Mouse (Mus musculus) kidney, embryonic 15.5 days (tissue): ENCODE measurements around the gene Kif26a. TPM values are rescaled to one million over a fixed set of nuclear protein-coding genes. Genes with fewer than 3 reads are reported as not detected.

Experiments
- ATAC-seq: fragments of 200-750 bp; cut with Nextera tagmentation; replicated peaks from 2 replicates; pipeline ENCODE4 v1.8.0; 2017; ENCODE audit warnings: moderate TSS enrichment; ENCODE audit not compliant: low FRiP score
- H3K27ac ChIP-seq: fragments of 300-500 bp; sonication (generic); 2 replicates; pipeline ENCODE4 v1.5.1; 2015; ENCODE audit warnings: mild to moderate bottlenecking, inconsistent platforms
- H3K27me3 ChIP-seq: fragments of 300-500 bp; sonication (generic); 2 replicates; pipeline ENCODE4 v1.6.1; 2015; ENCODE audit warnings: inconsistent platforms
- H3K36me3 ChIP-seq: fragments of 300-500 bp; sonication (generic); 2 replicates; pipeline ENCODE4 v1.6.1; 2015; ENCODE audit warnings: inconsistent platforms
- H3K4me1 ChIP-seq: fragments of 300-500 bp; sonication (generic); 2 replicates; pipeline ENCODE4 v1.6.1; 2015; ENCODE audit warnings: inconsistent platforms
- H3K4me2 ChIP-seq: fragments of 300-500 bp; sonication (generic); 2 replicates; pipeline ENCODE4 v1.6.1; 2015; ENCODE audit warnings: moderate library complexity, mild to moderate bottlenecking, inconsistent platforms
- H3K4me3 ChIP-seq: fragments of 300-500 bp; sonication (generic); replicated peaks from 2 replicates; pipeline ENCODE4 v1.5.1; 2015; ENCODE audit warnings: mild to moderate bottlenecking, inconsistent platforms
- H3K9ac ChIP-seq: fragments of 300-500 bp; sonication (generic); 2 replicates; pipeline ENCODE4 v1.6.1; 2015; ENCODE audit warnings: mild to moderate bottlenecking, inconsistent platforms
- H3K9me3 ChIP-seq: fragments of 300-500 bp; sonication (generic); replicated peaks from 2 replicates; pipeline ENCODE4 v1.6.1; 2016; ENCODE audit warnings: inconsistent platforms
- WGBS: fragments of 180-500 bp; shearing (Covaris S2); methylation state at CpG from one replicate; pipeline ENCODE4 v1.1.7; 2015; ENCODE audit warnings: mixed read lengths; 5-methylcytosine and 5-hydroxymethylcytosine counted together
- polyA plus RNA-seq: library from polyadenylated mRNA; unstranded; fragments of >200 nt; fragmentation: Nextera tagmentation; extraction: Ambion mirVana; gene quantifications from 2 replicates; pipeline ENCODE4 v1.2.1, GENCODE M21; 2015

Kif26a gene
- polyA plus RNA-seq, 1 experiment from 2014 or later: 4.5 TPM

GRCm38 (mm10) chr12:112200045-112200444 is 54.0 kb downstream of the Kif26a start:
- H3K27me3 ChIP-seq: peaks cover 37% of the 10 kb centered on the region
- no peaks in the 10 kb centered on the region for H3K36me3 ChIP-seq
- WGBS: 72% methylated on average over 2 of the region's 2 CpGs
- no peak overlapping the region for H3K9ac ChIP-seq
- H3K4me2 ChIP-seq: no peak overlapping the region
- ATAC-seq: no peak
- H3K4me3 ChIP-seq: no peak overlapping the region
- peaks cover 12% of the 10 kb centered on the region for H3K4me1 ChIP-seq
- no peak overlapping the region for H3K27ac ChIP-seq
- no peaks in the 10 kb centered on the region for H3K9me3 ChIP-seq

- H3K9me3 ChIP-seq: no peaks in the 10 kb centered on the region
- 81% methylated on average over 2 of the region's 2 CpGs for WGBS
- H3K9ac ChIP-seq: no peak overlapping the region
- H3K4me3 ChIP-seq: no peak overlapping the region
- ATAC-seq: no peak
- no peak overlapping the region for H3K4me2 ChIP-seq
- no peaks in the 10 kb centered on the region for H3K4me1 ChIP-seq
- H3K36me3 ChIP-seq: no peaks in the 10 kb centered on the region
- H3K27me3 ChIP-seq: peaks cover 26% of the 10 kb centered on the region
- H3K27ac ChIP-seq: no peak overlapping the region
Observed at GRCm38 (mm10) chr12:112207163-112207562, 61.2 kb downstream of the Kif26a start.

- no peak overlapping the region for H3K27ac ChIP-seq
- H3K4me3 ChIP-seq: no peak overlapping the region
- H3K36me3 ChIP-seq: no peaks in the 10 kb centered on the region
- ATAC-seq: no peak
- H3K4me1 ChIP-seq: no peaks in the 10 kb centered on the region
- 77% methylated on average over 4 of the region's 4 CpGs for WGBS
- H3K27me3 ChIP-seq: peaks cover 30% of the 10 kb centered on the region
- no peaks in the 10 kb centered on the region for H3K9me3 ChIP-seq
- H3K4me2 ChIP-seq: no peak overlapping the region
- H3K9ac ChIP-seq: no peak overlapping the region
Observed at GRCm38 (mm10) chr12:112207734-112208133, 61.7 kb downstream of the Kif26a start.

- Histone ChIP-seq H3K36me3 (no peaks in the 10 kb centered on the region), H3K4me3 (no peak overlapping the region), H3K4me1 (peaks cover 8% of the 10 kb centered on the region), H3K4me2 (no peak overlapping the region), H3K9ac (no peak overlapping the region), H3K27me3 (peaks cover 40% of the 10 kb centered on the region), H3K9me3 (no peaks in the 10 kb centered on the region), H3K27ac (no peak overlapping the region)
- no peak for ATAC-seq
- WGBS: 35% methylated on average over 13 of the region's 13 CpGs
Observed at GRCm38 (mm10) chr12:112210622-112211021, 64.6 kb downstream of the Kif26a start.

- Histone ChIP-seq H3K4me2 (no peak overlapping the region), H3K4me1 (peaks cover 8% of the 10 kb centered on the region), H3K36me3 (no peaks in the 10 kb centered on the region), H3K4me3 (no peak overlapping the region), H3K27me3 (peaks cover 65% of the 10 kb centered on the region), H3K9ac (no peak overlapping the region), H3K27ac (no peak overlapping the region), H3K9me3 (no peaks in the 10 kb centered on the region)
- WGBS: 7% methylated on average over 13 of the region's 13 CpGs
- peak; percentile 47; the same call in 1 of the 2 replicates for ATAC-seq
Observed at GRCm38 (mm10) chr12:112214441-112214857, 68.4 kb downstream of the Kif26a start.

- no peak for ATAC-seq
- no peak overlapping the region for H3K4me2 ChIP-seq
- no peak overlapping the region for H3K4me3 ChIP-seq
- no peaks in the 10 kb centered on the region for H3K9me3 ChIP-seq
- H3K9ac ChIP-seq: no peak overlapping the region
- WGBS: 83% methylated on average over 7 of the region's 7 CpGs
- H3K27me3 ChIP-seq: peaks cover 65% of the 10 kb centered on the region
- H3K4me1 ChIP-seq: peaks cover 8% of the 10 kb centered on the region
- H3K27ac ChIP-seq: no peak overlapping the region
- no peaks in the 10 kb centered on the region for H3K36me3 ChIP-seq
Observed at GRCm38 (mm10) chr12:112215545-112215944, 69.5 kb downstream of the Kif26a start.

GRCm38 (mm10) chr12:112217021-112217420 is 71.0 kb downstream of the Kif26a start:
- Histone ChIP-seq H3K36me3 (no peaks in the 10 kb centered on the region), H3K4me1 (peaks cover 17% of the 10 kb centered on the region), H3K27me3 (peaks cover 72% of the 10 kb centered on the region), H3K4me3 (no peak overlapping the region), H3K9me3 (no peaks in the 10 kb centered on the region), H3K9ac (no peak overlapping the region), H3K27ac (no peak overlapping the region), H3K4me2 (no peak overlapping the region)
- no peak for ATAC-seq
- WGBS: 43% methylated on average over 7 of the region's 7 CpGs

- no peak overlapping the region for H3K9ac ChIP-seq
- H3K27me3 ChIP-seq: peaks cover 74% of the 10 kb centered on the region
- H3K9me3 ChIP-seq: no peaks in the 10 kb centered on the region
- H3K36me3 ChIP-seq: no peaks in the 10 kb centered on the region
- H3K4me2 ChIP-seq: no peak overlapping the region
- no peak for ATAC-seq
- WGBS: 53% methylated on average over 3 of the region's 3 CpGs
- peaks cover 23% of the 10 kb centered on the region for H3K4me1 ChIP-seq
- no peak overlapping the region for H3K27ac ChIP-seq
- H3K4me3 ChIP-seq: no peak overlapping the region
Observed at GRCm38 (mm10) chr12:112217681-112218080, 71.7 kb downstream of the Kif26a start.

GRCm38 (mm10) chr12:112221290-112221689 is 75.3 kb downstream of the Kif26a start:
- no peak for ATAC-seq
- H3K4me1 ChIP-seq: peaks cover 43% of the 10 kb centered on the region

GRCm38 (mm10) chr12:112221754-112222439 is 75.9 kb downstream of the Kif26a start:
- no peaks in the 10 kb centered on the region for H3K36me3 ChIP-seq
- no peak overlapping the region for H3K9ac ChIP-seq
- H3K9me3 ChIP-seq: no peaks in the 10 kb centered on the region
- H3K4me1 ChIP-seq: peaks cover 43% of the 10 kb centered on the region
- ATAC-seq: no peak
- 16% methylated on average over 19 of the region's 19 CpGs for WGBS
- no peak overlapping the region for H3K4me2 ChIP-seq
- no peak overlapping the region for H3K27ac ChIP-seq
- no peak overlapping the region for H3K4me3 ChIP-seq
- H3K27me3 ChIP-seq: peaks cover 59% of the 10 kb centered on the region

More at GRCm38 (mm10) chr12:112221290-112221689, 75.3 kb downstream of the Kif26a start:
- H3K4me2 ChIP-seq: no peak overlapping the region
- H3K9me3 ChIP-seq: no peaks in the 10 kb centered on the region
- peaks cover 65% of the 10 kb centered on the region for H3K27me3 ChIP-seq
- H3K4me3 ChIP-seq: no peak overlapping the region
- H3K9ac ChIP-seq: no peak overlapping the region
- no peak overlapping the region for H3K27ac ChIP-seq
- 50% methylated on average over 6 of the region's 6 CpGs for WGBS
- H3K36me3 ChIP-seq: no peaks in the 10 kb centered on the region

GRCm38 (mm10) chr12:112223721-112224337 is 77.8 kb downstream of the Kif26a start:
- Histone ChIP-seq H3K4me1 (peaks cover 43% of the 10 kb centered on the region), H3K4me2 (no peak overlapping the region), H3K27me3 (peaks cover 40% of the 10 kb centered on the region), H3K4me3 (no peak overlapping the region), H3K36me3 (no peaks in the 10 kb centered on the region), H3K27ac (no peak overlapping the region), H3K9me3 (no peaks in the 10 kb centered on the region), H3K9ac (no peak overlapping the region)
- WGBS: 23% methylated on average over 13 of the region's 13 CpGs
- ATAC-seq: peak; percentile 68

GRCm38 (mm10) chr12:112226238-112226637 is 80.2 kb downstream of the Kif26a start:
- peaks cover 42% of the 10 kb centered on the region for H3K4me1 ChIP-seq
- ATAC-seq: no peak
- H3K9ac ChIP-seq: no peak overlapping the region
- H3K36me3 ChIP-seq: no peaks in the 10 kb centered on the region
- no peaks in the 10 kb centered on the region for H3K9me3 ChIP-seq
- H3K27ac ChIP-seq: no peak overlapping the region
- H3K27me3 ChIP-seq: peaks cover 26% of the 10 kb centered on the region
- H3K4me2 ChIP-seq: no peak overlapping the region
- no peak overlapping the region for H3K4me3 ChIP-seq
- WGBS: 88% methylated on average over 1 of the region's 1 CpGs
